Mouse (Mus musculus) G1E (cell line): ENCODE measurements at regions not wholly inside any gene's neighbourhood (a gene's known extent, or its start where the extent isn't known, plus 50 kb on each side); places are given as distances from the start of the nearest gene placed in this dataset.

Experiments used
- ATAC-seq: 2 replicates; pipeline ENCODE4 v1.8.0; 2016; ENCODE audit warnings: mild to moderate bottlenecking; ENCODE audit not compliant: insufficient number of reproducible peaks, poor library complexity, low FRiP score, severe bottlenecking; ENCODE audit errors: extremely low read depth
- DNase-seq: peaks from one replicate; pipeline ENCODE4 v3.0.0; 2012; ENCODE audit warnings: low spot score
- H3K27me3 ChIP-seq: 2 replicates; pipeline ENCODE4 v1.6.1; 2012; ENCODE audit warnings: mild to moderate bottlenecking, low read length, inconsistent platforms; ENCODE audit not compliant: insufficient read depth
- H3K36me3 ChIP-seq: replicated peaks from 2 replicates; pipeline ENCODE3; 2012; ENCODE audit warnings: mild to moderate bottlenecking, inconsistent platforms
- H3K4me1 ChIP-seq: 2 replicates; pipeline ENCODE4 v1.6.1; 2012; ENCODE audit warnings: low read depth, low read length, inconsistent platforms, mixed read lengths; ENCODE audit not compliant: insufficient read depth
- H3K4me3 ChIP-seq: 2 replicates; pipeline ENCODE4 v1.5.1; 2012; ENCODE audit warnings: low read depth, mild to moderate bottlenecking, inconsistent platforms, low read length, moderate library complexity, mixed read lengths
- H3K9me3 ChIP-seq: replicated peaks from 2 replicates; pipeline ENCODE4 v1.6.1; 2012; ENCODE audit warnings: inconsistent platforms
- CTCF ChIP-seq: IDR thresholded peaks from 2 replicates; pipeline ENCODE4 v1.5.1; 2012; ENCODE audit warnings: low read depth, low read length, inconsistent platforms, mixed read lengths
- GATA1 ChIP-seq: IDR thresholded peaks from 2 replicates; pipeline ENCODE4 v1.6.1; 2012; ENCODE audit warnings: borderline replicate concordance, low read length, inconsistent platforms, mixed read lengths
- GATA2 ChIP-seq: IDR thresholded peaks from 2 replicates; pipeline ENCODE4 v1.6.1; 2012; ENCODE audit warnings: low read depth, low read length, inconsistent platforms, borderline replicate concordance
- POLR2AphosphoS5 ChIP-seq: IDR thresholded peaks from 2 replicates; pipeline ENCODE4 v1.6.1; 2012; ENCODE audit warnings: low read depth, low read length, inconsistent platforms; ENCODE audit not compliant: insufficient replicate concordance
- TAL1 ChIP-seq: conservative IDR thresholded peaks from 2 replicates; pipeline ENCODE4 v1.6.1; 2012; ENCODE audit warnings: low read depth, low read length, inconsistent platforms, mixed read lengths

DNA sequence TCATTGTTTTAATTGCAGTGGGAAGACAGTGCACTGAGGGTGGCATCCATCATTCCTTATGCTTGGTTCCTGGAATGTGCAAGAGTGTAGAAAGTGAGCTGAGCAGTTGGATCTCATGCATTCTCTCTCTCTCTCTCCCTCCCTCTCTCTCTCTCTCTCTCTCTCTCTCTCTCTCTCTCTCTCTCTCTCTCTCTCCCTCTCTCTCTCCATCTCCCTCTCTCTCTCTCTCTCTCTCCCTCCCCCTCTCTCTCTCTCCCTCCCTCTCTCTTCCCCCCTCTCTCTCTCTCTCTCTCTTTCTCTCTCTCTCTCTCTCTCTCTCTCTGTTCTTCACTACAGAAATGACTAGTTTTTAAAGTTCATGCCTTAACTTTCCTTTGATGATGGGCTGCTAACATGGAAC is 583.1 kb downstream of the Etnk1 start:
- ATAC-seq, result no peak
- peaks cover 21% of the 10 kb centered on the region for H3K9me3 ChIP-seq
- no peak for DNase-seq
- no peak overlapping the region for H3K4me3 ChIP-seq
- TF ChIP-seq TAL1 (no peak), GATA1 (no peak), CTCF (no peak)
- H3K36me3 ChIP-seq, result no peaks in the 10 kb centered on the region
- no peaks in the 10 kb centered on the region for H3K4me1 ChIP-seq
- no peaks in the 10 kb centered on the region for H3K27me3 ChIP-seq

DNA sequence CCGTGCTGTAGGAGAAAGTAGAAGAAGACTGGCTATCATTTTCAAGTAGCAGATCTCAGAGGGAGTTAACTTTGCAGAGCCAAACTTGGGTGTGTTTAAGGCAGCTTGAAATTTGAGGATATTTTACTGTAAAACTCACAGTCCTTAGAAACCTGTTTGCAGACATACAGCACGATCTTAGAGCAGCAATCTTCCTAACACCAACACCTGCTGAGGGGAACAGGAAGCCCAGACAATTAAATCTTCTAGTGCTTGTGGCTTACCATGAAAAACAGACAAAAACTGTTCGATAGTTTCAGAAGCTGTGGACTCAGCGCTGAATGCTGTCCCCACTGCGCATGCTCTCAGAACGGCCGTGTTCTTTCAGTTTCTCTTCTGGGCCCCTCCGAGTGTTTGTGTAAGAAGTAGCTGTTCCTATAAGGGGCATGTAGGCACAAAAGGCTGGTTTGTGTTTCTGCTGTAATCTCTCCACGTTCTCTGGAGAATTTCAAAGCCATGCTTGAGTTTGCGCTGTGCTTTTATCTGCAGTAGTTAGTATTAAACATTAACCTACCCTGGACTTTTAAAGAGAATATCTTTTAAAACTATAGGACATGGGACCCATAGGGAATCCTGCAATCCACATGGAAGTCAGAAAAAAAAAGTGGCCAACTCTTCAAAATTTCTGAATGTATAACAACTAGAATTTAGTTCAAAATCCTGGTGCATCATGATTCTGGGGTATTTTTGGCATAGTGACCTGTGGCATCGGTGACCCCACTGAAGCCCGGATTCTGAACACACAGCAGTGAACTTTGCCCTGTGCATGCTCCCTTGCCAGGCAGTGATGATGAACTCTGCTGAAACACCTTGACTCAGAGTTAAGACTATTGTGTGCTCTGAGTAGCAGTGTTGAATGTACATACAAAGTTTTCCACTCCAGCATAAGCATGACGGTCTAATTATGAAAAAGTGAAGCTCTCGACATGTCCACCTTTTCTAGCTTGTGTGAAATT is 584.4 kb downstream of the Etnk1 start:
- DNase-seq (no peak), ATAC-seq (no peak)
- H3K27me3 ChIP-seq, result no peaks in the 10 kb centered on the region
- H3K36me3 ChIP-seq, result no peaks in the 10 kb centered on the region
- no peaks in the 10 kb centered on the region for H3K4me1 ChIP-seq
- no peak for TF ChIP-seq GATA1
- no peak for TF ChIP-seq GATA2
- TF ChIP-seq TAL1, result no peak
- TF ChIP-seq CTCF, result no peak
- no peak for TF ChIP-seq POLR2AphosphoS5
- no peak overlapping the region for H3K4me3 ChIP-seq
- peaks cover 24% of the 10 kb centered on the region for H3K9me3 ChIP-seq

DNA sequence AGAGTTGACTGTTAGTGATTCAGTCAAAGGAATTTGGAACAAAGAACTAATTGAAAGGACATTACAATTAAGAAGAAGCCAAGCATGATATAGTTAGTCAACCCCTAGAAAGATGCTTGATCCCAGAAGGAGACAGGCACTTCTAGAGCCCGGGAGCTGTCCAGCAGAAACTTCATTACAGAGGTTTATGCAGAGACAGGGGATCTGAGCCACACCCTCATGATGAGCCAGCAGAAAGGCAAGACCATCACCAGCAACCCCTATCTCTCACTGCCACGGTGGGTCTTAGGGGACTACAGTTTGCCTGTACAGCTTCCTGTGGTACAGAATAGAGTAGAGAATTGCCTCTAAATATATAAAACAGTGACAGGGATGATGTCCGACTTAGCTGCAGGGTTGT is 590.4 kb downstream of the Etnk1 start:
- no peak for DNase-seq
- H3K4me3 ChIP-seq, result no peak overlapping the region
- TF ChIP-seq POLR2AphosphoS5, result no peak
- TF ChIP-seq TAL1, result no peak
- TF ChIP-seq CTCF, result no peak
- no peak for TF ChIP-seq GATA1
- no peak for TF ChIP-seq GATA2
- peaks cover 27% of the 10 kb centered on the region for H3K9me3 ChIP-seq
- no peak for ATAC-seq
- H3K27me3 ChIP-seq, result no peaks in the 10 kb centered on the region
- H3K36me3 ChIP-seq, result no peaks in the 10 kb centered on the region
- no peaks in the 10 kb centered on the region for H3K4me1 ChIP-seq

GRCm38 (mm10) chr6:143768115-143768514 is 601.1 kb downstream of the Etnk1 start:
- TF ChIP-seq POLR2AphosphoS5, result no peak
- TF ChIP-seq GATA1, result no peak
- no peak for TF ChIP-seq CTCF
- no peak for TF ChIP-seq TAL1
- TF ChIP-seq GATA2, result no peak
- Histone ChIP-seq H3K4me3 (no peak overlapping the region), H3K27me3 (no peaks in the 10 kb centered on the region), H3K4me1 (no peaks in the 10 kb centered on the region), H3K9me3 (peaks cover 26% of the 10 kb centered on the region), H3K36me3 (no peaks in the 10 kb centered on the region)
- DNase-seq (no peak), ATAC-seq (no peak)
